Mouse (Mus musculus): ENCODE measurements around the gene Gm266. TPM values are rescaled to one million over a fixed set of nuclear protein-coding genes. Genes with fewer than 3 reads are reported as not detected.

Gene Gm266
- polyA plus RNA-seq, 1 experiment, result 1.3 TPM

- no peaks in the 10 kb centered on the region for H3K27me3 ChIP-seq (ENCODE audit: control insufficient read depth, insufficient read depth, low read length, poor library complexity, severe bottlenecking)
- no peak overlapping the region for H3K27ac ChIP-seq (ENCODE audit: insufficient read depth, low read length)
- peaks cover 13% of the 10 kb centered on the region for H3K4me1 ChIP-seq (ENCODE audit: control insufficient read depth, insufficient read depth, low read length)
- no peaks in the 10 kb centered on the region for H3K36me3 ChIP-seq (ENCODE audit: control insufficient read depth, insufficient read depth, low read length, poor library complexity, severe bottlenecking)
- TF ChIP-seq CTCF (IDR thresholded peaks at IDR 0.05; ENCODE audit: low read depth, low read length), result no peak
- no peak for TF ChIP-seq POLR2A (IDR thresholded peaks at IDR 0.05; ENCODE audit: insufficient read depth, low read length)
- no peak for TF ChIP-seq EP300 (IDR thresholded peaks at IDR 0.05; ENCODE audit: insufficient read depth, low read depth, low read length)
- H3K9ac ChIP-seq (ENCODE audit: low read depth, poor library complexity, severe bottlenecking), result no peak overlapping the region
- H3K9me3 ChIP-seq (replicated peaks; ENCODE audit: control insufficient read depth, insufficient read depth, low read length, poor library complexity, severe bottlenecking), result no peaks in the 10 kb centered on the region; the same call in 1 of the 2 replicates
- no peak overlapping the region for H3K4me3 ChIP-seq (ENCODE audit: low read depth, low read length)
Observed at GRCm38 (mm10) chr12:111499617-111500016, 14.0 kb upstream of the Gm266 start.

GRCm38 (mm10) chr12:111497076-111497475 lies 11.5 kb upstream of the Gm266 start:
- TF ChIP-seq CTCF (IDR thresholded peaks at IDR 0.05; ENCODE audit: low read depth, low read length) (peak; percentile 72), EP300 (IDR thresholded peaks at IDR 0.05; ENCODE audit: insufficient read depth, low read depth, low read length) (no peak)
- no peak overlapping the region for H3K4me3 ChIP-seq (ENCODE audit: low read depth, low read length)
- H3K27me3 ChIP-seq (ENCODE audit: control insufficient read depth, insufficient read depth, low read length, poor library complexity, severe bottlenecking), result no peaks in the 10 kb centered on the region
- H3K27ac ChIP-seq (ENCODE audit: insufficient read depth, low read length), result no peak overlapping the region
- peaks cover 4% of the 10 kb centered on the region; the same call in 1 of the 2 replicates for H3K9me3 ChIP-seq (replicated peaks; ENCODE audit: control insufficient read depth, insufficient read depth, low read length, poor library complexity, severe bottlenecking)
- no peaks in the 10 kb centered on the region for H3K36me3 ChIP-seq (ENCODE audit: control insufficient read depth, insufficient read depth, low read length, poor library complexity, severe bottlenecking)
- peaks cover 6% of the 10 kb centered on the region for H3K4me1 ChIP-seq (ENCODE audit: control insufficient read depth, insufficient read depth, low read length)
- H3K9ac ChIP-seq (ENCODE audit: low read depth, poor library complexity, severe bottlenecking), result no peak overlapping the region

GRCm38 (mm10) chr12:111494931-111495330 lies 9.3 kb upstream of the Gm266 start:
- Histone ChIP-seq H3K9ac (ENCODE audit: low read depth, poor library complexity, severe bottlenecking) (no peak overlapping the region), H3K9me3 (replicated peaks; ENCODE audit: control insufficient read depth, insufficient read depth, low read length, poor library complexity, severe bottlenecking) (peaks cover 4% of the 10 kb centered on the region; the same call in 1 of the 2 replicates), H3K36me3 (ENCODE audit: control insufficient read depth, insufficient read depth, low read length, poor library complexity, severe bottlenecking) (no peaks in the 10 kb centered on the region), H3K27ac (ENCODE audit: insufficient read depth, low read length) (no peak overlapping the region), H3K4me3 (ENCODE audit: low read depth, low read length) (no peak overlapping the region), H3K4me1 (ENCODE audit: control insufficient read depth, insufficient read depth, low read length) (peaks cover 2% of the 10 kb centered on the region), H3K27me3 (ENCODE audit: control insufficient read depth, insufficient read depth, low read length, poor library complexity, severe bottlenecking) (no peaks in the 10 kb centered on the region)
- TF ChIP-seq EP300 (IDR thresholded peaks at IDR 0.05; ENCODE audit: insufficient read depth, low read depth, low read length) (no peak), POLR2A (IDR thresholded peaks at IDR 0.05; ENCODE audit: insufficient read depth, low read length) (no peak), CTCF (IDR thresholded peaks at IDR 0.05; ENCODE audit: low read depth, low read length) (no peak)

- Histone ChIP-seq H3K36me3 (ENCODE audit: control insufficient read depth, insufficient read depth, low read length, poor library complexity, severe bottlenecking) (no peaks in the 10 kb centered on the region), H3K27me3 (ENCODE audit: control insufficient read depth, insufficient read depth, low read length, poor library complexity, severe bottlenecking) (no peaks in the 10 kb centered on the region; the same call in 1 of the 2 replicates), H3K4me1 (ENCODE audit: control insufficient read depth, insufficient read depth, low read length) (no peaks in the 10 kb centered on the region), H3K9me3 (replicated peaks; ENCODE audit: control insufficient read depth, insufficient read depth, low read length, poor library complexity, severe bottlenecking) (peaks cover 4% of the 10 kb centered on the region; the same call in 1 of the 2 replicates), H3K27ac (ENCODE audit: insufficient read depth, low read length) (no peak overlapping the region), H3K9ac (ENCODE audit: low read depth, poor library complexity, severe bottlenecking) (no peak overlapping the region), H3K4me3 (ENCODE audit: low read depth, low read length) (no peak overlapping the region)
- TF ChIP-seq EP300 (IDR thresholded peaks at IDR 0.05; ENCODE audit: insufficient read depth, low read depth, low read length) (no peak), POLR2A (IDR thresholded peaks at IDR 0.05; ENCODE audit: insufficient read depth, low read length) (no peak), CTCF (IDR thresholded peaks at IDR 0.05; ENCODE audit: low read depth, low read length) (no peak)
Observed at GRCm38 (mm10) chr12:111489261-111489865, 3.7 kb upstream of the Gm266 start.

GRCm38 (mm10) chr12:111486455-111486854 lies 832 bp upstream of the Gm266 start:
- no peaks in the 10 kb centered on the region; the same call in 1 of the 2 replicates for H3K27me3 ChIP-seq (ENCODE audit: control insufficient read depth, insufficient read depth, low read length, poor library complexity, severe bottlenecking)

GRCm38 (mm10) chr12:111485046-111485651 lies 474 bp downstream of the Gm266 start:
- H3K4me1 ChIP-seq (ENCODE audit: control insufficient read depth, insufficient read depth, low read length), result no peaks in the 10 kb centered on the region
- no peak overlapping the region for H3K27ac ChIP-seq (ENCODE audit: insufficient read depth, low read length)
- no peaks in the 10 kb centered on the region; the same call in 1 of the 2 replicates for H3K27me3 ChIP-seq (ENCODE audit: control insufficient read depth, insufficient read depth, low read length, poor library complexity, severe bottlenecking)
- TF ChIP-seq CTCF (IDR thresholded peaks at IDR 0.05; ENCODE audit: low read depth, low read length), result no peak
- TF ChIP-seq POLR2A (IDR thresholded peaks at IDR 0.05; ENCODE audit: insufficient read depth, low read length), result no peak
- TF ChIP-seq EP300 (IDR thresholded peaks at IDR 0.05; ENCODE audit: insufficient read depth, low read depth, low read length), result no peak
- peak overlapping the region; percentile 56 for H3K4me3 ChIP-seq (ENCODE audit: low read depth, low read length)
- H3K9ac ChIP-seq (ENCODE audit: low read depth, poor library complexity, severe bottlenecking), result peak overlapping the region; percentile 29
- H3K9me3 ChIP-seq (replicated peaks; ENCODE audit: control insufficient read depth, insufficient read depth, low read length, poor library complexity, severe bottlenecking), result no peaks in the 10 kb centered on the region
- no peaks in the 10 kb centered on the region for H3K36me3 ChIP-seq (ENCODE audit: control insufficient read depth, insufficient read depth, low read length, poor library complexity, severe bottlenecking)

More at GRCm38 (mm10) chr12:111486455-111486854, 832 bp upstream of the Gm266 start:
- Histone ChIP-seq H3K27ac (ENCODE audit: insufficient read depth, low read length) (no peak overlapping the region), H3K9ac (ENCODE audit: low read depth, poor library complexity, severe bottlenecking) (no peak overlapping the region), H3K4me3 (ENCODE audit: low read depth, low read length) (peak overlapping the region; percentile 56), H3K4me1 (ENCODE audit: control insufficient read depth, insufficient read depth, low read length) (no peaks in the 10 kb centered on the region), H3K36me3 (ENCODE audit: control insufficient read depth, insufficient read depth, low read length, poor library complexity, severe bottlenecking) (no peaks in the 10 kb centered on the region), H3K9me3 (replicated peaks; ENCODE audit: control insufficient read depth, insufficient read depth, low read length, poor library complexity, severe bottlenecking) (no peaks in the 10 kb centered on the region)
- TF ChIP-seq POLR2A (IDR thresholded peaks at IDR 0.05; ENCODE audit: insufficient read depth, low read length) (no peak), EP300 (IDR thresholded peaks at IDR 0.05; ENCODE audit: insufficient read depth, low read depth, low read length) (no peak), CTCF (IDR thresholded peaks at IDR 0.05; ENCODE audit: low read depth, low read length) (no peak)
